8 mouse cellular contexts compared by ENCODE assay signal in genomic region chr12:31073412-31074354, GRCm38 (mm10). TPM values are rescaled to one million over a fixed set of nuclear protein-coding genes. Genes with fewer than 3 reads are reported as not detected.
DNase-seq lines count a peak whose midpoint lies in the region; ATAC-seq lines count a peak whose summit lies in the region.

Gene Fam110c, plus strand, starts transcription at chr12:31073861.

- H3K36me3 ChIP-seq in limb, embryonic 11.5 days (ENCODE audit: control insufficient read depth, insufficient read depth, low read length) = no peaks in the 10 kb centered on the region
- H3K36me3 ChIP-seq in midbrain, embryonic 11.5 days (ENCODE audit: control insufficient read depth, insufficient read depth, low read length) = no peaks in the 10 kb centered on the region

- H3K4me2 ChIP-seq in limb, embryonic 11.5 days (ENCODE audit: low read depth, severe bottlenecking) = peak within 1 kb of the TSS; percentile 94
- H3K4me2 ChIP-seq in midbrain, embryonic 11.5 days = peak within 1 kb of the TSS; percentile 88

- WGBS in limb, embryonic 11.5 days = 2% methylated on average over 50 of the region's 50 CpGs
- WGBS in midbrain, embryonic 11.5 days = 2% methylated on average over 50 of the region's 50 CpGs

- H3K27ac ChIP-seq in limb, embryonic 11.5 days (replicated peaks; ENCODE audit: low read depth, low read length) = no peak within 1 kb of the TSS
- H3K27ac ChIP-seq in midbrain, embryonic 11.5 days (ENCODE audit: low read depth, low read length) = no peak within 1 kb of the TSS

- no peak within 1 kb of the TSS; the same call in 1 of the 2 replicates for H3K9ac ChIP-seq in limb, embryonic 11.5 days (ENCODE audit: low read length)
- H3K9ac ChIP-seq in midbrain, embryonic 11.5 days (ENCODE audit: low read length) = peak within 1 kb of the TSS; percentile 55

- DNase-seq in heart, adult 11 months = peak; percentile 90
- DNase-seq in heart, adult 9 months (ENCODE audit: low spot score in 2 of 2) = no peak
- DNase-seq in embryo, embryonic 9.5 days (ENCODE audit: extremely low spot score) = peak; percentile 50
- DNase-seq in heart, postnatal 36 days = peak; percentile 5
- peak; percentile 62 for DNase-seq in limb, embryonic 11.5 days (ENCODE audit: low spot score)
- DNase-seq in midbrain, embryonic 11.5 days (ENCODE audit: low spot score, missing footprints) = peak; percentile 96
- DNase-seq in testis, postnatal 14 days (ENCODE audit: low spot score) = peak; percentile 52
- no peak for DNase-seq in left cerebral cortex, adult 11 months (ENCODE audit: low spot score)

- H3K27me3 ChIP-seq in limb, embryonic 11.5 days (ENCODE audit: control insufficient read depth, insufficient read depth, low read length) = peaks cover 34% of the 10 kb centered on the region
- peaks cover 29% of the 10 kb centered on the region for H3K27me3 ChIP-seq in midbrain, embryonic 11.5 days (ENCODE audit: control insufficient read depth, insufficient read depth, low read length)

- H3K9me3 ChIP-seq in limb, embryonic 11.5 days (ENCODE audit: control insufficient read depth, low read length) = no peaks in the 10 kb centered on the region
- no peaks in the 10 kb centered on the region for H3K9me3 ChIP-seq in midbrain, embryonic 11.5 days (ENCODE audit: control insufficient read depth, low read length)

- 0 out of 2 replicates have a peak, but pooled peaks cover 8% of the 10 kb centered on the region for H3K4me1 ChIP-seq in limb, embryonic 11.5 days (ENCODE audit: control insufficient read depth, insufficient read depth, low read length)
- H3K4me1 ChIP-seq in midbrain, embryonic 11.5 days (ENCODE audit: control insufficient read depth, insufficient read depth, low read length) = peaks cover 7% of the 10 kb centered on the region; the same call in 1 of the 2 replicates

- peak within 1 kb of the TSS; percentile 37 for H3K4me3 ChIP-seq in limb, embryonic 11.5 days (ENCODE audit: low read depth, low read length)
- H3K4me3 ChIP-seq in midbrain, embryonic 11.5 days (ENCODE audit: low read depth, low read length) = peak within 1 kb of the TSS; percentile 46

- ATAC-seq in limb, embryonic 11.5 days (ENCODE audit: insufficient number of reproducible peaks, low FRiP score, low TSS enrichment, low read depth) = peak; percentile 51; the same call in 1 of the 2 replicates
- peak; percentile 67 for ATAC-seq in midbrain, embryonic 11.5 days (ENCODE audit: low FRiP score)

- intact Hi-C loops in heart, postnatal 36 days (cut with DNase I) = no loop called here

RNA-seq across cellular contexts. Expression of gene Fam110c, which starts in this region (rescaled TPM):
- total RNA-seq in heart, postnatal 36 days (2021) = under 1 TPM; 0.35 to 0.75 TPM
- polyA plus RNA-seq in limb, embryonic 11.5 days (2014; fragmentation: Nextera tagmentation; extraction: Ambion mirVana) = 0.11 and 0.21 TPM in 2 replicates
- polyA plus RNA-seq in midbrain, embryonic 11.5 days (2014; fragmentation: Nextera tagmentation; extraction: Ambion mirVana) = 0.05 and 0.06 TPM in 2 replicates

Comparison
In these comparisons a context has a peak if more than half of its experiments do, and no peak if none do; other contexts are left out.
1. DNase-seq: peak in heart, adult 11 months (single experiment), embryo, embryonic 9.5 days (single experiment) and testis, postnatal 14 days (single experiment); none in heart, adult 9 months (0 of 2) and left cerebral cortex, adult 11 months (single experiment).
2. Peak in DNase-seq in heart, postnatal 36 days; RNA of the gene not detected or under 1 TPM.
3. Peak in DNase-seq, ATAC-seq, H3K4me3 ChIP-seq and H3K4me2 ChIP-seq in limb, embryonic 11.5 days; RNA of the gene not detected or under 1 TPM.
4. Peak in DNase-seq, ATAC-seq, H3K4me3 ChIP-seq, H3K9ac ChIP-seq and H3K4me2 ChIP-seq in midbrain, embryonic 11.5 days; RNA of the gene not detected or under 1 TPM.